Mouse (Mus musculus): Measurements from ENCODE around the gene Tcf12. TPM values are rescaled to one million over a fixed set of nuclear protein-coding genes. Genes with fewer than 3 reads are reported as not detected.

Tcf12 gene
- total and polyA plus RNA-seq, 2 experiments from 2014 or later, result 32.4 to 71.5 TPM

- no peak overlapping the region for H3K4me2 ChIP-seq (ENCODE audit: low read depth)
- H3K27me3 ChIP-seq (ENCODE audit: insufficient read depth, low read length), result no peaks in the 10 kb centered on the region
- H3K9me3 ChIP-seq (ENCODE audit: low read length), result no peaks in the 10 kb centered on the region
- H3K36me3 ChIP-seq (ENCODE audit: insufficient read depth), result no peaks in the 10 kb centered on the region
- no peak overlapping the region for H3K9ac ChIP-seq
- H3K4me1 ChIP-seq (ENCODE audit: insufficient read depth), result no peaks in the 10 kb centered on the region
- 71% methylated on average over 3 of the region's 3 CpGs for WGBS
- no peak for TF ChIP-seq CTCF (IDR thresholded peaks at IDR 0.05; ENCODE audit: low read depth)
- DNase-seq (no peak), ATAC-seq (no peak)
- no peak overlapping the region for H3K27ac ChIP-seq (ENCODE audit: low read depth, low read length)
- no peak overlapping the region for H3K4me3 ChIP-seq (ENCODE audit: low read depth, low read length)
These were observed 181.0 kb downstream of the Tcf12 start for GRCm38 (mm10) chr9:71930431-71931357.

GRCm38 (mm10) chr9:71916662-71916953 lies 195.1 kb downstream of the Tcf12 start:
- no peak overlapping the region for H3K9ac ChIP-seq
- no peak overlapping the region for H3K4me2 ChIP-seq (ENCODE audit: low read depth)
- no peaks in the 10 kb centered on the region for H3K36me3 ChIP-seq (ENCODE audit: insufficient read depth)
- ATAC-seq (no peak), DNase-seq (no peak)
- no peaks in the 10 kb centered on the region for H3K4me1 ChIP-seq (ENCODE audit: insufficient read depth)
- no peaks in the 10 kb centered on the region for H3K9me3 ChIP-seq (ENCODE audit: low read length)
- TF ChIP-seq CTCF (IDR thresholded peaks at IDR 0.05; ENCODE audit: low read depth), result no peak
- no peak overlapping the region for H3K4me3 ChIP-seq (ENCODE audit: low read depth, low read length)
- no peak overlapping the region for H3K27ac ChIP-seq (ENCODE audit: low read depth, low read length)
- no peaks in the 10 kb centered on the region for H3K27me3 ChIP-seq (ENCODE audit: insufficient read depth, low read length)

- TF ChIP-seq CTCF (IDR thresholded peaks at IDR 0.05; ENCODE audit: low read depth), result no peak
- Histone ChIP-seq H3K4me1 (ENCODE audit: insufficient read depth) (no peaks in the 10 kb centered on the region), H3K27ac (ENCODE audit: low read depth, low read length) (no peak overlapping the region), H3K36me3 (ENCODE audit: insufficient read depth) (no peaks in the 10 kb centered on the region), H3K9ac (no peak overlapping the region), H3K4me2 (ENCODE audit: low read depth) (no peak overlapping the region), H3K9me3 (ENCODE audit: low read length) (no peaks in the 10 kb centered on the region), H3K4me3 (ENCODE audit: low read depth, low read length) (no peak overlapping the region), H3K27me3 (ENCODE audit: insufficient read depth, low read length) (no peaks in the 10 kb centered on the region)
- ATAC-seq, result no peak; the same call in 1 of the 2 replicates
- 18% methylated on average over 6 of the region's 6 CpGs for WGBS
- DNase-seq, result no peak
These were observed 195.6 kb downstream of the Tcf12 start for GRCm38 (mm10) chr9:71915871-71916661.

DNA sequence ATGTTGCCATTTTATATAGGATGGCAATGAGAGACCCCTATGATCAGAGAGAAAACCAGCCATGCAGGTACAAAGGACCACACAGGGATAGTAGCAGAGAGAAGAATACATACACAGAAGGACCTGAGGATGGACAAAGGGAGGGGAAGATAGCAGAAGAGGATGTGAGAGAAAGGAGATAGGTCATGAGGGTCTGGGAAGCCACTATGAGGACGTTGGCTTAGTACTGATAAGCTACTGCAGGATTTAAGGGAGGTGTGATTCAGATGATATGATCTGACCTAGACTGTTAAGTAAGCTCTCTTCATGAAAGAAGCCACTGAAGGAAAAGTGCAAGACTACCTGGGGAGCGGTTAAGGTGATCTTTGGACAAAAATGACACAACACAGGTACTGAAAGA lies 205.1 kb downstream of the Tcf12 start:
- WGBS, result 92% methylated on average over 2 of the region's 2 CpGs
- no peaks in the 10 kb centered on the region for H3K27me3 ChIP-seq (ENCODE audit: insufficient read depth, low read length)
- ATAC-seq (no peak), DNase-seq (no peak)
- H3K4me2 ChIP-seq (ENCODE audit: low read depth), result no peak overlapping the region
- 0 out of 2 replicates have a peak, but pooled peaks cover 5% of the 10 kb centered on the region for H3K9me3 ChIP-seq (ENCODE audit: low read length)
- H3K4me1 ChIP-seq (ENCODE audit: insufficient read depth), result no peaks in the 10 kb centered on the region
- H3K9ac ChIP-seq, result no peak overlapping the region
- no peak for TF ChIP-seq CTCF (IDR thresholded peaks at IDR 0.05; ENCODE audit: low read depth)
- H3K27ac ChIP-seq (ENCODE audit: low read depth, low read length), result no peak overlapping the region
- H3K4me3 ChIP-seq (ENCODE audit: low read depth, low read length), result no peak overlapping the region
- no peaks in the 10 kb centered on the region for H3K36me3 ChIP-seq (ENCODE audit: insufficient read depth)

GRCm38 (mm10) chr9:71898852-71899251 lies 212.8 kb downstream of the Tcf12 start:
- WGBS, result 34% methylated on average over 5 of the region's 5 CpGs

GRCm38 (mm10) chr9:71897399-71897798 lies 214.3 kb downstream of the Tcf12 start:
- no peaks in the 10 kb centered on the region; the same call in 1 of the 2 replicates for H3K4me1 ChIP-seq (ENCODE audit: insufficient read depth)
- no peaks in the 10 kb centered on the region for H3K27me3 ChIP-seq (ENCODE audit: insufficient read depth, low read length)
- no peaks in the 10 kb centered on the region for H3K9me3 ChIP-seq (ENCODE audit: low read length)
- H3K36me3 ChIP-seq (ENCODE audit: insufficient read depth), result no peaks in the 10 kb centered on the region
- no peak overlapping the region for H3K9ac ChIP-seq
- no peak overlapping the region for H3K4me3 ChIP-seq (ENCODE audit: low read depth, low read length)
- no peak overlapping the region for H3K27ac ChIP-seq (ENCODE audit: low read depth, low read length)
- DNase-seq (peak; percentile 40), ATAC-seq (peak; percentile 80)
- H3K4me2 ChIP-seq (ENCODE audit: low read depth), result no peak overlapping the region
- no peak for TF ChIP-seq CTCF (IDR thresholded peaks at IDR 0.05; ENCODE audit: low read depth)
- 10% methylated on average over 1 of the region's 1 CpGs for WGBS

More at GRCm38 (mm10) chr9:71898852-71899251, 212.8 kb downstream of the Tcf12 start:
- H3K9ac ChIP-seq, result no peak overlapping the region
- no peaks in the 10 kb centered on the region for H3K36me3 ChIP-seq (ENCODE audit: insufficient read depth)
- H3K27me3 ChIP-seq (ENCODE audit: insufficient read depth, low read length), result no peaks in the 10 kb centered on the region
- no peaks in the 10 kb centered on the region for H3K9me3 ChIP-seq (ENCODE audit: low read length)
- H3K4me2 ChIP-seq (ENCODE audit: low read depth), result no peak overlapping the region
- DNase-seq, result no peak
- no peak for TF ChIP-seq CTCF (IDR thresholded peaks at IDR 0.05; ENCODE audit: low read depth)
- no peaks in the 10 kb centered on the region; the same call in 1 of the 2 replicates for H3K4me1 ChIP-seq (ENCODE audit: insufficient read depth)
- no peak overlapping the region for H3K27ac ChIP-seq (ENCODE audit: low read depth, low read length)
- no peak for ATAC-seq
- no peak overlapping the region for H3K4me3 ChIP-seq (ENCODE audit: low read depth, low read length)

All from forebrain, postnatal 0 days (tissue).